Mouse (Mus musculus) frontal cortex, postnatal 25 days (tissue): ENCODE data around the gene Foxf1.

Source experiments
- DNase-seq, 2 experiments: peaks; one replicate each; pipeline ENCODE4 v3.0.0; 2022; ENCODE audit warnings: low spot score in 2 of 2

Gene Foxf1

GRCm38 (mm10) chr8:121129265-121129940, 45.2 kb downstream of the Foxf1 start:
- DNase-seq = no peak

GRCm38 (mm10) chr8:121130522-121130921, 46.3 kb downstream of the Foxf1 start:
- DNase-seq = no peak

- DNase-seq = no peak
Observed at GRCm38 (mm10) chr8:121132961-121133513, 48.9 kb downstream of the Foxf1 start.

GRCm38 (mm10) chr8:121134102-121134501, 49.9 kb downstream of the Foxf1 start:
- DNase-seq = no peak

- no peak for DNase-seq
Observed at GRCm38 (mm10) chr8:121134512-121134911, 50.3 kb downstream of the Foxf1 start.

GRCm38 (mm10) chr8:121136856-121137255, 52.7 kb downstream of the Foxf1 start:
- DNase-seq = no peak
